8 mouse cellular contexts compared by ENCODE assay signal in the genomic region with DNA sequence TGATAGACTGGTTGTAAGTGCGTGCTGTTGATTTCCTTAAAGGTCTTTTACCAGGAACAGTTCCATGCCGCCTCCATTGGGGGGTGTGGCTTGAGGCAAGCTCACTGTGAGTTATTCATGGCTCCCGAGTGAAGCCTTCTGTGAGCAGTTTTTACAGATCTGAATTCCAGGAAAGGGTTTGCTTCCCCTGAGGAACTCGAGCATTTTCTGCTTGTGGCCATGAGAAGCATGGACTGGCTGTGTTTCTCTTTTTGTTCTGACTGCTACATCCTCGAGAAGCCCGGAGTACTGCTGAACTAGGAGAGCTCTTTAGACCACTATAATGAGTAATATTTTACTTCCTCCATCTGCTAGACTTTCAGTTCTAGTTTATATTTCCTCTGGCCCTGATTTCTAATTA.
A peak's percentile ranks its signal among the peaks of the same experiment; 100 is the strongest.
DNase-seq lines count a peak whose midpoint lies in the region; ATAC-seq and TF ChIP-seq lines count a peak whose summit lies in the region.

No protein-coding gene starts in this region.

- H3K27ac ChIP-seq in forebrain, postnatal 0 days (ENCODE audit: low read depth, low read length) = no peak overlapping the region
- H3K27ac ChIP-seq in forebrain, embryonic 15.5 days (replicated peaks) = no peak overlapping the region
- no peak overlapping the region for H3K27ac ChIP-seq in thymus, adult 2 months (ENCODE audit: control insufficient read depth, insufficient read depth, low read length)

- no peaks in the 10 kb centered on the region for H3K9me3 ChIP-seq in forebrain, postnatal 0 days (ENCODE audit: low read length)
- H3K9me3 ChIP-seq in forebrain, embryonic 15.5 days = no peaks in the 10 kb centered on the region

- TF ChIP-seq POLR2A in thymus, adult 2 months (IDR thresholded peaks at IDR 0.05; ENCODE audit: control insufficient read depth, extremely low read depth, insufficient read depth, low read length, poor library complexity) = no peak

- DNase-seq in forebrain, postnatal 0 days = peak; percentile 35
- peak; percentile 20 for DNase-seq in urinary bladder, postnatal 25 days (ENCODE audit: low spot score)
- no peak for DNase-seq in urinary bladder, adult 2 months (ENCODE audit: low spot score)
- DNase-seq in lung, adult 18-20 months = peak; percentile 33 to 35
- DNase-seq in Muller cell, postnatal 12 days (ENCODE audit: inconsistent ontology term) = no peak
- DNase-seq in thymus, adult 2 months = no peak

- no peak for ATAC-seq in forebrain, postnatal 0 days
- ATAC-seq in forebrain, embryonic 15.5 days (replicated peaks) = no peak
- peak; percentile 69 for ATAC-seq in inflammation-experienced regulatory T-cells, adult 6 months

- TF ChIP-seq CTCF in forebrain, postnatal 0 days (IDR thresholded peaks at IDR 0.05; ENCODE audit: low read depth) = no peak
- no peak for TF ChIP-seq CTCF in thymus, adult 2 months (IDR thresholded peaks at IDR 0.05; ENCODE audit: borderline replicate concordance, control insufficient read depth, extremely low read depth, insufficient read depth, low read length, poor library complexity)

- no peaks in the 10 kb centered on the region for H3K36me3 ChIP-seq in forebrain, postnatal 0 days (ENCODE audit: insufficient read depth)
- H3K36me3 ChIP-seq in forebrain, embryonic 15.5 days = no peaks in the 10 kb centered on the region
- no peaks in the 10 kb centered on the region for H3K36me3 ChIP-seq in thymus, adult 2 months (ENCODE audit: control insufficient read depth, insufficient read depth, low read length)

- H3K4me3 ChIP-seq in forebrain, postnatal 0 days (ENCODE audit: low read depth, low read length) = no peak overlapping the region
- H3K4me3 ChIP-seq in forebrain, embryonic 15.5 days = no peak overlapping the region
- H3K4me3 ChIP-seq in thymus, adult 2 months (ENCODE audit: control insufficient read depth, insufficient read depth, low read length) = no peak overlapping the region

- no peak overlapping the region for H3K9ac ChIP-seq in forebrain, postnatal 0 days
- H3K9ac ChIP-seq in forebrain, embryonic 15.5 days (replicated peaks) = no peak overlapping the region

- no peak overlapping the region for H3K4me2 ChIP-seq in forebrain, postnatal 0 days (ENCODE audit: low read depth)
- H3K4me2 ChIP-seq in forebrain, embryonic 15.5 days (replicated peaks) = no peak overlapping the region

- 33% methylated on average over 6 of the region's 6 CpGs for WGBS in forebrain, postnatal 0 days
- WGBS in forebrain, embryonic 15.5 days = 40% methylated on average over 6 of the region's 6 CpGs
- 16% methylated on average over 6 of the region's 6 CpGs for WGBS in thymus, adult 2 months

- H3K4me1 ChIP-seq in forebrain, postnatal 0 days (ENCODE audit: insufficient read depth) = 0 out of 2 replicates have a peak, but pooled peaks cover 3% of the 10 kb centered on the region
- H3K4me1 ChIP-seq in forebrain, embryonic 15.5 days = peaks cover 17% of the 10 kb centered on the region
- no peaks in the 10 kb centered on the region for H3K4me1 ChIP-seq in thymus, adult 2 months (replicated peaks; ENCODE audit: control insufficient read depth, insufficient read depth, low read length)

- H3K27me3 ChIP-seq in forebrain, postnatal 0 days (ENCODE audit: insufficient read depth, low read length) = no peaks in the 10 kb centered on the region
- no peaks in the 10 kb centered on the region for H3K27me3 ChIP-seq in forebrain, embryonic 15.5 days
- H3K27me3 ChIP-seq in thymus, adult 2 months (ENCODE audit: control insufficient read depth, insufficient read depth, low read length) = no peaks in the 10 kb centered on the region

Comparison
In these comparisons a context has a peak if more than half of its experiments do, and no peak if none do; other contexts are left out.
1. DNase-seq: peak in forebrain, postnatal 0 days (single experiment), urinary bladder, postnatal 25 days (single experiment) and lung, adult 18-20 months (2 of 2); none in urinary bladder, adult 2 months (single experiment), Muller cell, postnatal 12 days (single experiment) and thymus, adult 2 months (single experiment).